Mouse (Mus musculus): ENCODE results near the gene Pid1. TPM values are rescaled to one million over a fixed set of nuclear protein-coding genes. Genes with fewer than 3 reads are reported as not detected.
"Not testable (repeated sequence)": the region's sequence is repeated elsewhere in the genome, so short reads cannot be mapped to it uniquely, and the experiment has no call there.

Pid1 gene
- total and polyA plus RNA-seq, 2 experiments = 48.1 to 88.7 TPM

GRCm38 (mm10) chr1:84211507-84211906 lies 152.5 kb downstream of the Pid1 start:
- H3K9ac ChIP-seq (ENCODE audit: low read depth, low read length) = no peak overlapping the region
- no peak overlapping the region for H3K27ac ChIP-seq (replicated peaks; ENCODE audit: insufficient read depth, low read depth, low read length)
- H3K27me3 ChIP-seq (ENCODE audit: control insufficient read depth, insufficient read depth, low read length) = no peaks in the 10 kb centered on the region
- DNase-seq (ENCODE audit: extremely low read depth, low read depth, low spot score) = no peak
- no peaks in the 10 kb centered on the region for H3K36me3 ChIP-seq (ENCODE audit: control insufficient read depth, insufficient read depth, low read length)
- no peak for TF ChIP-seq POLR2A (IDR thresholded peaks at IDR 0.05; ENCODE audit: extremely low read depth, insufficient read depth, low read length)
- no peak for TF ChIP-seq CTCF (IDR thresholded peaks at IDR 0.05; ENCODE audit: low read depth, low read length)
- 76% methylated on average over 9 of the region's 9 CpGs for WGBS
- H3K4me1 ChIP-seq (ENCODE audit: control insufficient read depth, insufficient read depth, low read length) = no peaks in the 10 kb centered on the region
- no peak overlapping the region for H3K4me3 ChIP-seq (ENCODE audit: insufficient read depth, low read depth, low read length)
- H3K79me2 ChIP-seq (ENCODE audit: control insufficient read depth, insufficient read depth, low read length) = peaks cover 19% of the 10 kb centered on the region; the same call in 1 of the 2 replicates

DNA sequence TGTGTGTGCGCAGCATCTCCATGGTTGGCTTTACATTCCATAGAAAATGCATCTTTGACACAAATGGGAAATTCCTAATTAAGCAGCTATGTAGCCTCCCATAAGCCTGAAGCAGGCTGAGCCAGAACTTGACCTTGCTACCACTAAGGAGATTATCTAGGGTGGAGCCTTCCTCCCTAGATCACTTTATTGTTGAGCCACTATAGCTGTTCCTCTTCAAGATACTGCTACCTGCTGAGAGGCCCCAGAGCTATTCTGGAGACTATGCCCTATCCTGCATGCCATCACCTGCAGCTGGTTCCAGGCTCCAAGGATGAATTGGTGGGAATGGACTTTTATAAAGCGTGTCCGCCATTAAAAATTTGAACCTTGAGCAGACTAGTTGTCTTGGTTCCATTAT lies 158.2 kb downstream of the Pid1 start:
- 99% methylated on average over 3 of the region's 3 CpGs for WGBS
- H3K79me2 ChIP-seq (ENCODE audit: control insufficient read depth, insufficient read depth, low read length) = peaks cover 20% of the 10 kb centered on the region; the same call in 1 of the 2 replicates
- H3K4me1 ChIP-seq (ENCODE audit: control insufficient read depth, insufficient read depth, low read length); H3K36me3 ChIP-seq (ENCODE audit: control insufficient read depth, insufficient read depth, low read length); H3K9ac ChIP-seq (ENCODE audit: low read depth, low read length); H3K4me3 ChIP-seq (ENCODE audit: insufficient read depth, low read depth, low read length); H3K27me3 ChIP-seq (ENCODE audit: control insufficient read depth, insufficient read depth, low read length); DNase-seq (ENCODE audit: extremely low read depth, low read depth, low spot score); H3K27ac ChIP-seq (replicated peaks; ENCODE audit: insufficient read depth, low read depth, low read length): not testable (repeated sequence)

DNA sequence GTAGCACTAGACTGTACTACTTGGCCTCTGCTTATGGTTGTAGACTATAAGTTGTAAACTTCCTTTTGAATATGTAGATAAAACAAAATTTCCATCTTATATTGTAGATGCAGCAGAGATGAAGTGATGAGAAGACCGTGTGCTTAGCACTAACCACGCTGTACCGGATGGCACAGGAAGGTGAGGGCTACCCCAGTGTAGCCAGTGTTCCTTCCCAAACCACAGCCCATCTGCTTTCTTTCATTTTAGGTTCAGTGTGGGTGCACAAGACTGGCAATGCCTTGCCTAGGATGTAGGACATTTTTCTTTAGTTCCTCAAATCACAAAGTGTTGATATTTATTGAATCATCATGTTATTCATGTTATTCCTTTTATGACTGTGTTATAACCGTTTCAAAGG lies 160.5 kb downstream of the Pid1 start:
- 76% methylated on average over 4 of the region's 4 CpGs for WGBS
- Histone ChIP-seq H3K79me2 (ENCODE audit: control insufficient read depth, insufficient read depth, low read length) (peaks cover 19% of the 10 kb centered on the region; the same call in 1 of the 2 replicates), H3K36me3 (ENCODE audit: control insufficient read depth, insufficient read depth, low read length) (no peaks in the 10 kb centered on the region), H3K27ac (replicated peaks; ENCODE audit: insufficient read depth, low read depth, low read length) (no peak overlapping the region), H3K4me3 (ENCODE audit: insufficient read depth, low read depth, low read length) (no peak overlapping the region), H3K9ac (ENCODE audit: low read depth, low read length) (no peak overlapping the region), H3K4me1 (ENCODE audit: control insufficient read depth, insufficient read depth, low read length) (no peaks in the 10 kb centered on the region), H3K27me3 (ENCODE audit: control insufficient read depth, insufficient read depth, low read length) (no peaks in the 10 kb centered on the region)
- DNase-seq (ENCODE audit: extremely low read depth, low read depth, low spot score) = no peak
- no peak for TF ChIP-seq CTCF (IDR thresholded peaks at IDR 0.05; ENCODE audit: low read depth, low read length)
- TF ChIP-seq POLR2A (IDR thresholded peaks at IDR 0.05; ENCODE audit: extremely low read depth, insufficient read depth, low read length) = no peak

DNA sequence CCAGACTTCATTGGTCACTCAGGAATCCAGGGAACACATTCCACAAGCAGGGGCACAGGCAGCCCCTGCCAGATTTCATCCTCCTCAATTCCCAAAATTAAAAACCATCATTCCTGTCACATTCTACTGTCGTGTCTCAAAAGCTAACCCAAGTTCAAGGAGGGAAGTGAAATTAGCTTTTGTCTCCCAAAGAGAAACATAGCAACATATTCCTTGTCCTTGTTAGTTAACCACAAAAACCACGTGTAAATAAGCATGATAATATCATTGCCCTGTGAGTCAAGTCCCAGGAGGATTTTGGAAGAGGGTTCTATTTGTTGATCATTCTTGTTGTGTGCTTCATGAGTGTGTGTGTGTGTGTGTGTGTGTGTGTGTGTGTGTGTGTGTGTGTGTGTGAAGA lies 164.1 kb downstream of the Pid1 start:
- TF ChIP-seq POLR2A (IDR thresholded peaks at IDR 0.05; ENCODE audit: extremely low read depth, insufficient read depth, low read length) = no peak
- no peak for TF ChIP-seq CTCF (IDR thresholded peaks at IDR 0.05; ENCODE audit: low read depth, low read length)
- no peak overlapping the region for H3K9ac ChIP-seq (ENCODE audit: low read depth, low read length)
- WGBS = 43% methylated on average over 2 of the region's 2 CpGs
- no peak overlapping the region for H3K4me3 ChIP-seq (ENCODE audit: insufficient read depth, low read depth, low read length)
- no peaks in the 10 kb centered on the region for H3K36me3 ChIP-seq (ENCODE audit: control insufficient read depth, insufficient read depth, low read length)
- no peaks in the 10 kb centered on the region for H3K27me3 ChIP-seq (ENCODE audit: control insufficient read depth, insufficient read depth, low read length)
- no peak for DNase-seq (ENCODE audit: extremely low read depth, low read depth, low spot score)
- no peak overlapping the region for H3K27ac ChIP-seq (replicated peaks; ENCODE audit: insufficient read depth, low read depth, low read length)
- peaks cover 16% of the 10 kb centered on the region; the same call in 1 of the 2 replicates for H3K79me2 ChIP-seq (ENCODE audit: control insufficient read depth, insufficient read depth, low read length)
- peaks cover 7% of the 10 kb centered on the region; the same call in 1 of the 2 replicates for H3K4me1 ChIP-seq (ENCODE audit: control insufficient read depth, insufficient read depth, low read length)

DNA sequence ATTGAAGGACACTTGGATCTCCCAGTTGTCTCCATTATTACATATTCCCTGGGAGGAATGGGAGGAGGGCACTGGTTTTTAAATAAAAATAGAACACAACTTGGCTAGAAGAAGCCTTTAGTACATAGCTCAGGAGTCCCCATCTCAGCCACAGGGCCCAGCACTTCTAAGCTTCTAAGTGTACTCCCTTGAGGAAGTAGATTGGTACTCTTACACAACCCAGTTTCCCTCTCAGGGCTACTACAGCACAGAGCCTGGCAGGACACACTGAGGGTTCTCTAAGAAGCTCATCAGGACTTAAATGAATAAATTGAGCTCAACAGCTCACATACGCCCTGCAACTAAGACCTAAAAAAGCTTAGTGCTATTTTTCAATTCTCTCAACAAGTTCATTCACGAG lies 165.1 kb downstream of the Pid1 start:
- Histone ChIP-seq H3K36me3 (ENCODE audit: control insufficient read depth, insufficient read depth, low read length) (no peaks in the 10 kb centered on the region), H3K27ac (replicated peaks; ENCODE audit: insufficient read depth, low read depth, low read length) (no peak overlapping the region), H3K4me3 (ENCODE audit: insufficient read depth, low read depth, low read length) (no peak overlapping the region), H3K4me1 (ENCODE audit: control insufficient read depth, insufficient read depth, low read length) (peaks cover 14% of the 10 kb centered on the region; the same call in 1 of the 2 replicates), H3K79me2 (ENCODE audit: control insufficient read depth, insufficient read depth, low read length) (peaks cover 17% of the 10 kb centered on the region; the same call in 1 of the 2 replicates), H3K9ac (ENCODE audit: low read depth, low read length) (no peak overlapping the region), H3K27me3 (ENCODE audit: control insufficient read depth, insufficient read depth, low read length) (no peaks in the 10 kb centered on the region)
- TF ChIP-seq CTCF (IDR thresholded peaks at IDR 0.05; ENCODE audit: low read depth, low read length) (no peak), POLR2A (IDR thresholded peaks at IDR 0.05; ENCODE audit: extremely low read depth, insufficient read depth, low read length) (no peak)
- DNase-seq (ENCODE audit: extremely low read depth, low read depth, low spot score) = peak; percentile 47
- WGBS = 88% methylated on average over 2 of the region's 2 CpGs

DNA sequence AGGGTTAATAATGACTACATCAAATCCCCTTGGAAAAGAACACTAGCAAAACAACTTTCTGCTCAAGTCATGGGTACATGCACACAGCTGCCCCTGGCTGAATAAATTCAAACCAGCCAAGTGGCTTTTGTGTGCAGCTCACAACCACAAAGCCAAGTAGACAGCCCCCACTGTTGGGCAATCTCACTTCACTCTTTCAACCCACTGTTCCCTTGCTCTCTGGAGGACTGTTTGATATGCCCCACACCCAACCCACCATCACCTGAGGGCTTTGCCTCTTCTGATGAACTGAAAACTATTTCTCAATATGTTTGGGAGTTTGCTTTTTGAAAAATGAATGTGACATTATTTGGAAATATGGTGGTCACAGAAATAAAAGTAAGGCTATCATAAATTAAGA lies 171.8 kb downstream of the Pid1 start:
- no peak overlapping the region for H3K9ac ChIP-seq (ENCODE audit: low read depth, low read length)
- H3K4me3 ChIP-seq (ENCODE audit: insufficient read depth, low read depth, low read length) = no peak overlapping the region
- peaks cover 27% of the 10 kb centered on the region for H3K4me1 ChIP-seq (ENCODE audit: control insufficient read depth, insufficient read depth, low read length)
- no peak overlapping the region for H3K27ac ChIP-seq (replicated peaks; ENCODE audit: insufficient read depth, low read depth, low read length)
- peaks cover 3% of the 10 kb centered on the region; the same call in 1 of the 2 replicates for H3K36me3 ChIP-seq (ENCODE audit: control insufficient read depth, insufficient read depth, low read length)
- H3K27me3 ChIP-seq (ENCODE audit: control insufficient read depth, insufficient read depth, low read length) = no peaks in the 10 kb centered on the region
- no peak for DNase-seq (ENCODE audit: extremely low read depth, low read depth, low spot score)
- TF ChIP-seq POLR2A (IDR thresholded peaks at IDR 0.05; ENCODE audit: extremely low read depth, insufficient read depth, low read length) = no peak
- no peak for TF ChIP-seq CTCF (IDR thresholded peaks at IDR 0.05; ENCODE audit: low read depth, low read length)
- peaks cover 33% of the 10 kb centered on the region; the same call in 1 of the 2 replicates for H3K79me2 ChIP-seq (ENCODE audit: control insufficient read depth, insufficient read depth, low read length)
